Mouse (Mus musculus): ENCODE measurements at regions not wholly inside any gene's neighbourhood (a gene's known extent, or its start where the extent isn't known, plus 50 kb on each side); places are given as distances from the start of the nearest gene placed in this dataset.

GRCm38 (mm10) chr4:90012723-90013122 is 205.9 kb upstream of the Zfp352 start:
- no peaks in the 10 kb centered on the region for H3K9me3 ChIP-seq (ENCODE audit: low read length)
- H3K4me3 ChIP-seq (ENCODE audit: low read depth, low read length), result no peak overlapping the region
- no peaks in the 10 kb centered on the region for H3K4me1 ChIP-seq (ENCODE audit: insufficient read depth)
- H3K36me3 ChIP-seq (replicated peaks; ENCODE audit: insufficient read depth, low read length), result no peaks in the 10 kb centered on the region
- no peaks in the 10 kb centered on the region for H3K27me3 ChIP-seq (ENCODE audit: insufficient read depth, low read length)
- no peak overlapping the region for H3K4me2 ChIP-seq (ENCODE audit: low read depth, low read length)
- DNase-seq (no peak), ATAC-seq (no peak)
- TF ChIP-seq CTCF (IDR thresholded peaks at IDR 0.05; ENCODE audit: low read depth), result no peak
- TF ChIP-seq EP300 (IDR thresholded peaks at IDR 0.05; ENCODE audit: low read depth), result no peak
- H3K27ac ChIP-seq (ENCODE audit: low read depth), result no peak overlapping the region
- 79% methylated on average over 1 of the region's 1 CpGs for WGBS (ENCODE audit: insufficient replicate concordance)
- no peak overlapping the region for H3K9ac ChIP-seq (replicated peaks)

GRCm38 (mm10) chr4:90014203-90014602 is 204.4 kb upstream of the Zfp352 start:
- no peaks in the 10 kb centered on the region for H3K36me3 ChIP-seq (replicated peaks; ENCODE audit: insufficient read depth, low read length)
- H3K4me1 ChIP-seq (ENCODE audit: insufficient read depth), result no peaks in the 10 kb centered on the region
- no peak overlapping the region for H3K27ac ChIP-seq (ENCODE audit: low read depth)
- no peak for TF ChIP-seq CTCF (IDR thresholded peaks at IDR 0.05; ENCODE audit: low read depth)
- TF ChIP-seq EP300 (IDR thresholded peaks at IDR 0.05; ENCODE audit: low read depth), result no peak
- DNase-seq (no peak), ATAC-seq (no peak)
- no peaks in the 10 kb centered on the region; the same call in 1 of the 2 replicates for H3K9me3 ChIP-seq (ENCODE audit: low read length)
- no peaks in the 10 kb centered on the region for H3K27me3 ChIP-seq (ENCODE audit: insufficient read depth, low read length)
- no peak overlapping the region for H3K4me2 ChIP-seq (ENCODE audit: low read depth, low read length)
- no peak overlapping the region for H3K4me3 ChIP-seq (ENCODE audit: low read depth, low read length)
- H3K9ac ChIP-seq (replicated peaks), result no peak overlapping the region
